Mouse (Mus musculus) MEL (cell line): ENCODE measurements around the gene Exosc8. TPM values are rescaled to one million over a fixed set of nuclear protein-coding genes. Genes with fewer than 3 reads are reported as not detected.

Experiments
- DNase-seq: peaks from one replicate; pipeline ENCODE4 v3.0.0; 2011; ENCODE audit warnings: low read depth, low spot score
- H3K27ac ChIP-seq: 2 replicates; pipeline ENCODE4 v1.5.1; 2012; ENCODE audit warnings: low read depth, mild to moderate bottlenecking, control low read depth, low read length, moderate library complexity; ENCODE audit not compliant: control insufficient read depth
- H3K27me3 ChIP-seq, 2 experiments: fragments of 150-350 bp in 1 of 2; sonication (generic) in 1 of 2; 2 replicates each; pipeline ENCODE4 v1.6.1; 2012; ENCODE audit warnings: low read length in 2 of 2, mild to moderate bottlenecking in 2 of 2, improper control_type of control experiment in 1 of 2, moderate library complexity in 1 of 2; ENCODE audit not compliant: insufficient read depth in 2 of 2, control insufficient read depth in 1 of 2
- H3K36me3 ChIP-seq, 2 experiments: 2 replicates each; pipeline ENCODE4 v1.6.1; 2012 to 2014; ENCODE audit warnings: low read length in 2 of 2, improper control_type of control experiment in 1 of 2, inconsistent platforms in 1 of 2, mild to moderate bottlenecking in 1 of 2; ENCODE audit not compliant: insufficient read depth in 2 of 2, control insufficient read depth in 1 of 2
- H3K4me1 ChIP-seq, 2 experiments: fragments of 150-350 bp in 1 of 2; sonication (generic) in 1 of 2; 2 replicates each; pipeline ENCODE4 v1.6.1; 2012; ENCODE audit warnings: low read length in 2 of 2, improper control_type of control experiment in 1 of 2, mild to moderate bottlenecking in 1 of 2; ENCODE audit not compliant: insufficient read depth in 2 of 2, control insufficient read depth in 1 of 2
- H3K4me3 ChIP-seq, 2 experiments: fragments of 150-350 bp in 1 of 2; sonication (generic) in 1 of 2; 2 replicates each; pipeline ENCODE4 v1.5.1; 2012; ENCODE audit warnings: low read depth in 2 of 2, low read length in 2 of 2, mild to moderate bottlenecking in 2 of 2, moderate library complexity in 2 of 2, control low read depth in 1 of 2, improper control_type of control experiment in 1 of 2; ENCODE audit not compliant: control insufficient read depth in 1 of 2, insufficient read depth in 1 of 2
- H3K79me2 ChIP-seq: 2 replicates; pipeline ENCODE4 v1.6.1; 2012; ENCODE audit warnings: mild to moderate bottlenecking, low read length, moderate library complexity; ENCODE audit not compliant: control insufficient read depth, poor library complexity, insufficient read depth
- H3K9ac ChIP-seq: 2 replicates; pipeline ENCODE4 v1.6.1; 2012; ENCODE audit warnings: low read depth, mild to moderate bottlenecking, control low read depth, low read length, moderate library complexity; ENCODE audit not compliant: control insufficient read depth, poor library complexity, severe bottlenecking
- H3K9me3 ChIP-seq: fragments of 150-350 bp; sonication (generic); replicated peaks from 2 replicates; pipeline ENCODE4 v1.6.1; 2012; ENCODE audit warnings: mild to moderate bottlenecking, low read length, improper control_type of control experiment, moderate library complexity; ENCODE audit not compliant: insufficient read depth
- CHD1 ChIP-seq: IDR thresholded peaks from 2 replicates; pipeline ENCODE4 v1.6.1; 2012; ENCODE audit warnings: low read depth, mild to moderate bottlenecking, inconsistent platforms, low read length, improper control_type of control experiment
- CTCF ChIP-seq, 3 experiments: IDR thresholded peaks in 2 of 3; conservative IDR thresholded peaks in 1 of 3; 2 replicates each; pipeline ENCODE4 v1.5.1; 2011 to 2012; ENCODE audit warnings: low read length in 3 of 3, low read depth in 2 of 3, mild to moderate bottlenecking in 2 of 3, improper control_type of control experiment in 1 of 3, inconsistent platforms in 1 of 3, mixed read lengths in 1 of 3, moderate library complexity in 1 of 3; ENCODE audit not compliant: control insufficient read depth in 1 of 3, insufficient read depth in 1 of 3, poor library complexity in 1 of 3, severe bottlenecking in 1 of 3
- ELF1 ChIP-seq: IDR thresholded peaks from 2 replicates; pipeline ENCODE4 v1.6.1; 2014; ENCODE audit warnings: low read depth, mild to moderate bottlenecking, inconsistent platforms, low read length, improper control_type of control experiment, moderate library complexity
- EP300 ChIP-seq, 2 experiments: IDR thresholded peaks; 2 replicates each; pipeline ENCODE4 v1.6.1; 2011; ENCODE audit warnings: improper control_type of control experiment in 2 of 2, low read length in 2 of 2, low read depth in 1 of 2, mild to moderate bottlenecking in 1 of 2
- ETS1 ChIP-seq: IDR thresholded peaks from 2 replicates; pipeline ENCODE4 v1.6.1; 2012; ENCODE audit warnings: low read depth, mild to moderate bottlenecking, inconsistent platforms, low read length, improper control_type of control experiment, moderate library complexity
- HCFC1 ChIP-seq: IDR thresholded peaks from 2 replicates; pipeline ENCODE4 v1.6.1; 2012; ENCODE audit warnings: low read depth, mild to moderate bottlenecking, inconsistent platforms, low read length, improper control_type of control experiment, moderate library complexity
- JUND ChIP-seq: IDR thresholded peaks from 2 replicates; pipeline ENCODE4 v1.6.1; 2011; ENCODE audit warnings: low read depth, mild to moderate bottlenecking, improper control_type of control experiment, low read length
- KAT2A ChIP-seq: conservative IDR thresholded peaks from 2 replicates; pipeline ENCODE4 v1.6.1; 2012; ENCODE audit warnings: low read depth, low read length, improper control_type of control experiment, inconsistent platforms
- MAFK ChIP-seq: IDR thresholded peaks from 2 replicates; pipeline ENCODE4 v1.6.1; 2011; ENCODE audit warnings: low read depth, mild to moderate bottlenecking, low read length, improper control_type of control experiment, borderline replicate concordance
- MAZ ChIP-seq: IDR thresholded peaks from 2 replicates; pipeline ENCODE4 v1.6.1; 2012; ENCODE audit warnings: low read depth, mild to moderate bottlenecking, inconsistent platforms, low read length, improper control_type of control experiment
- MEF2A ChIP-seq: IDR thresholded peaks from 2 replicates; pipeline ENCODE4 v1.6.1; 2014; ENCODE audit warnings: low read depth, mild to moderate bottlenecking, inconsistent platforms, low read length, improper control_type of control experiment; ENCODE audit not compliant: poor library complexity, insufficient replicate concordance, severe bottlenecking; ENCODE audit errors: extremely low read depth
- MXI1 ChIP-seq: IDR thresholded peaks from 2 replicates; pipeline ENCODE4 v1.6.1; 2011; ENCODE audit warnings: mild to moderate bottlenecking, low read depth, low read length, improper control_type of control experiment
- MYB ChIP-seq: IDR thresholded peaks from 2 replicates; pipeline ENCODE4 v1.6.1; 2011; ENCODE audit warnings: mild to moderate bottlenecking, low read depth, low read length, improper control_type of control experiment
- MYC ChIP-seq: IDR thresholded peaks from 2 replicates; pipeline ENCODE4 v1.6.1; 2011; ENCODE audit warnings: low read depth, mild to moderate bottlenecking, low read length, improper control_type of control experiment, moderate library complexity
- NELFE ChIP-seq: IDR thresholded peaks from 2 replicates; pipeline ENCODE4 v1.6.1; 2011; ENCODE audit warnings: low read depth, low read length, improper control_type of control experiment
- NRF1 ChIP-seq: IDR thresholded peaks from 2 replicates; pipeline ENCODE4 v1.6.1; 2014; ENCODE audit warnings: low read depth, mild to moderate bottlenecking, inconsistent platforms, low read length, improper control_type of control experiment, moderate library complexity; ENCODE audit not compliant: poor library complexity, insufficient read depth, severe bottlenecking
- POLR2A ChIP-seq, 2 experiments: IDR thresholded peaks; 2 replicates each; pipeline ENCODE4 v1.6.1; 2011 to 2012; ENCODE audit warnings: low read length in 2 of 2, mild to moderate bottlenecking in 2 of 2, control low read depth in 1 of 2, improper control_type of control experiment in 1 of 2, low read depth in 1 of 2, moderate library complexity in 1 of 2; ENCODE audit not compliant: control insufficient read depth in 1 of 2, insufficient read depth in 1 of 2, poor library complexity in 1 of 2
- POLR2AphosphoS2 ChIP-seq: IDR thresholded peaks from 2 replicates; pipeline ENCODE4 v1.6.1; 2011; ENCODE audit warnings: low read length, improper control_type of control experiment
- POLR2AphosphoS5 ChIP-seq: IDR thresholded peaks from 2 replicates; pipeline ENCODE4 v1.6.1; 2012; ENCODE audit warnings: low read depth, borderline replicate concordance, mild to moderate bottlenecking, inconsistent platforms, low read length, moderate library complexity, mixed read lengths
- RAD21 ChIP-seq: IDR thresholded peaks from 2 replicates; pipeline ENCODE4 v1.6.1; 2011; ENCODE audit warnings: mild to moderate bottlenecking, low read depth, low read length, improper control_type of control experiment
- RCOR1 ChIP-seq: IDR thresholded peaks from 2 replicates; pipeline ENCODE4 v1.6.1; 2012; ENCODE audit warnings: low read depth, mild to moderate bottlenecking, inconsistent platforms, low read length, improper control_type of control experiment
- SIN3A ChIP-seq: IDR thresholded peaks from 2 replicates; pipeline ENCODE4 v1.6.1; 2012; ENCODE audit warnings: low read length, improper control_type of control experiment, inconsistent platforms
- TAL1 ChIP-seq: IDR thresholded peaks from 2 replicates; pipeline ENCODE4 v1.6.1; 2012; ENCODE audit warnings: mild to moderate bottlenecking, inconsistent platforms, low read length, moderate library complexity, mixed read lengths
- TBP ChIP-seq: IDR thresholded peaks from 2 replicates; pipeline ENCODE4 v1.8.0; 2011; ENCODE audit warnings: low read depth, low read length, improper control_type of control experiment
- TCF12 ChIP-seq: IDR thresholded peaks from 2 replicates; pipeline ENCODE4 v1.6.1; 2014; ENCODE audit warnings: low read depth, mild to moderate bottlenecking, inconsistent platforms, low read length, improper control_type of control experiment, moderate library complexity
- UBTF ChIP-seq: IDR thresholded peaks from 2 replicates; pipeline ENCODE4 v1.6.1; 2012; ENCODE audit warnings: low read depth, mild to moderate bottlenecking, inconsistent platforms, low read length, improper control_type of control experiment, moderate library complexity, borderline replicate concordance; ENCODE audit not compliant: insufficient read depth
- ZC3H11A ChIP-seq: IDR thresholded peaks from 2 replicates; pipeline ENCODE4 v1.6.1; 2012; ENCODE audit warnings: low read depth, mild to moderate bottlenecking, inconsistent platforms, low read length, improper control_type of control experiment
- ZNF384 ChIP-seq: IDR thresholded peaks from 2 replicates; pipeline ENCODE4 v1.6.1; 2012; ENCODE audit warnings: low read depth, mild to moderate bottlenecking, inconsistent platforms, low read length, improper control_type of control experiment
- polyA plus RNA-seq, 2 experiments: library from polyadenylated mRNA; stranded (reverse) in 1 of 2; unstranded in 1 of 2; fragments of >175 nt in 1 of 2; fragments of >200 nt in 1 of 2; gene quantifications; 2 replicates each; pipeline versions ENCODE4 v1.2.1 to v1.2.4; 2012; ENCODE audit warnings: low replicate concordance in 2 of 2, low read depth in 1 of 2; ENCODE audit not compliant: insufficient read length in 2 of 2, insufficient read depth in 1 of 2, missing spikeins in 1 of 2
- total RNA-seq: library from RNA; depleted of rRNA; stranded (reverse); fragments of 300-350 nt; gene quantifications from 2 replicates; pipeline ENCODE4 v1.2.3, GENCODE M21; 2012

Exosc8 gene
- total and polyA plus RNA-seq, 3 experiments, result 231 to 361 TPM; not detected in 1

- peak; percentile 74; the same call in 1 of the 2 replicates for TF ChIP-seq TCF12
- peak; percentile 65 for TF ChIP-seq ELF1
- TF ChIP-seq HCFC1, result peak; percentile 77
- peak; percentile 96 for TF ChIP-seq NRF1
- TF ChIP-seq SIN3A, result peak; percentile 43; the same call in 1 of the 2 replicates
- 0 out of 6 replicates have a peak, but pooled peaks of 1 of the 3 experiments have one; percentile 4 for TF ChIP-seq CTCF (IDR thresholded peaks at IDR 0.05 in 2 of 3, conservative IDR thresholded peaks at IDR 0.05 in 1 of 3; ENCODE audit: control insufficient read depth in 1 of 3, insufficient read depth in 1 of 3, low read depth in 2 of 3, low read length in 3 of 3, poor library complexity in 1 of 3, severe bottlenecking in 1 of 3)
- TF ChIP-seq MYC, result 0 out of 2 replicates have a peak, but pooled peaks have one; percentile 45
- no peak for TF ChIP-seq ZC3H11A
- peak; percentile 59; the same call in 1 of the 2 replicates for TF ChIP-seq KAT2A
- TF ChIP-seq POLR2A (IDR thresholded peaks at IDR 0.05; ENCODE audit: control insufficient read depth in 1 of 2, insufficient read depth in 1 of 2, low read depth in 1 of 2, low read length in 2 of 2, poor library complexity in 1 of 2), result peak; percentile 70 to 93
- TF ChIP-seq TBP, result peak; percentile 48; the same call in 1 of the 2 replicates
- peak; percentile 67 for TF ChIP-seq NELFE
- TF ChIP-seq ETS1, result no peak
- TF ChIP-seq POLR2AphosphoS2, result peak; percentile 88
- TF ChIP-seq TAL1, result no peak
- TF ChIP-seq MXI1, result peak; percentile 41
- no peak for TF ChIP-seq JUND
- H3K27me3 ChIP-seq, result no peaks in the 10 kb centered on the region
- H3K4me3 ChIP-seq, result peak overlapping the region; percentile 86 to 94
- H3K27ac ChIP-seq, result peak overlapping the region; percentile 97
- H3K9ac ChIP-seq, result peak overlapping the region; percentile 97
- peaks cover 36% of the 10 kb centered on the region for H3K79me2 ChIP-seq
- H3K4me1 ChIP-seq, result peaks cover 11 to 14% of the 10 kb centered on the region in 2 experiments
- peaks cover 27 to 34% of the 10 kb centered on the region in 2 experiments for H3K36me3 ChIP-seq
- DNase-seq, result peak; percentile 92
- no peaks in the 10 kb centered on the region for H3K9me3 ChIP-seq
These were observed 564 bp downstream of the Exosc8 start for GRCm38 (mm10) chr3:54734411-54735246.

GRCm38 (mm10) chr3:54732371-54732770 is 2.8 kb downstream of the Exosc8 start:
- peak overlapping the region; percentile 57 for H3K27ac ChIP-seq
- DNase-seq, result no peak
- peaks cover 32 to 37% of the 10 kb centered on the region in 2 experiments for H3K36me3 ChIP-seq
- H3K9ac ChIP-seq, result peak overlapping the region; percentile 25; the same call in 1 of the 2 replicates
- no peaks in the 10 kb centered on the region for H3K27me3 ChIP-seq
- peaks cover 11 to 14% of the 10 kb centered on the region in 2 experiments for H3K4me1 ChIP-seq
- no peaks in the 10 kb centered on the region for H3K9me3 ChIP-seq
- no peak overlapping the region for H3K4me3 ChIP-seq
- peaks cover 32% of the 10 kb centered on the region for H3K79me2 ChIP-seq
- no peak for TF ChIP-seq CHD1
- TF ChIP-seq MAZ, result no peak
- TF ChIP-seq MAFK, result no peak
- TF ChIP-seq UBTF, result no peak
- TF ChIP-seq RCOR1, result peak; percentile 40; the same call in 1 of the 2 replicates
- TF ChIP-seq POLR2AphosphoS5, result no peak
- peak; percentile 70 for TF ChIP-seq ETS1
- TF ChIP-seq TCF12, result peak; percentile 52
- no peak for TF ChIP-seq ZC3H11A
- peak; percentile 91; the same call in 1 of the 2 replicates for TF ChIP-seq MEF2A
- no peak for TF ChIP-seq TBP
- TF ChIP-seq MXI1, result 0 out of 2 replicates have a peak, but pooled peaks have one; percentile 38
- TF ChIP-seq ZNF384, result no peak
- peak; percentile 18; the same call in 1 of the 2 replicates for TF ChIP-seq NELFE
- TF ChIP-seq EP300 (IDR thresholded peaks at IDR 0.05; ENCODE audit: low read depth in 1 of 2, low read length in 2 of 2), result peak; percentile 31 to 75; a peak in 2 of 4 replicates
- TF ChIP-seq ELF1, result no peak
- TF ChIP-seq RAD21, result no peak
- TF ChIP-seq MYB, result 0 out of 2 replicates have a peak, but pooled peaks have one; percentile 56
- 0 out of 4 replicates have a peak, but pooled peaks of 1 of the 2 experiments have one; percentile 2 for TF ChIP-seq POLR2A (IDR thresholded peaks at IDR 0.05; ENCODE audit: control insufficient read depth in 1 of 2, insufficient read depth in 1 of 2, low read depth in 1 of 2, low read length in 2 of 2, poor library complexity in 1 of 2)
